Comparison of ENCODE assay signal across 9 mouse cellular contexts in genomic region chr2:18032538-18032895, GRCm38 (mm10). TPM values are rescaled to one million over a fixed set of nuclear protein-coding genes. Genes with fewer than 3 reads are reported as not detected.
DNase-seq lines count a peak whose midpoint lies in the region; ATAC-seq lines count a peak whose summit lies in the region.
"Had no signal": no experiment of that assay in that cellular context is flagged by ENCODE, and none has a peak within 500 bp of the region (broad histone marks: within the 10 kb centered on the region; RNA-seq: fewer than 3 reads in every experiment).

No protein-coding gene starts in this region.

- no peaks in the 10 kb centered on the region for H3K27me3 ChIP-seq in hindbrain, embryonic 10.5 days (ENCODE audit: insufficient read depth, poor library complexity, severe bottlenecking)
- H3K27me3 ChIP-seq in hindbrain, embryonic 16.5 days (replicated peaks; ENCODE audit: control insufficient read depth, insufficient read depth, low read length), result no peaks in the 10 kb centered on the region
- H3K27me3 ChIP-seq in forebrain, embryonic 10.5 days (ENCODE audit: poor library complexity, severe bottlenecking), result no peaks in the 10 kb centered on the region
- H3K27me3 ChIP-seq in midbrain, embryonic 14.5 days (ENCODE audit: control insufficient read depth, insufficient read depth, low read length), result no peaks in the 10 kb centered on the region
- H3K27me3 ChIP-seq: limb, embryonic 13.5 days had no signal

- H3K9me3 ChIP-seq in hindbrain, embryonic 10.5 days, result no peaks in the 10 kb centered on the region
- no peaks in the 10 kb centered on the region for H3K9me3 ChIP-seq in hindbrain, embryonic 16.5 days (ENCODE audit: control insufficient read depth, low read length)
- no peaks in the 10 kb centered on the region for H3K9me3 ChIP-seq in forebrain, embryonic 10.5 days
- H3K9me3 ChIP-seq in midbrain, embryonic 14.5 days (ENCODE audit: control insufficient read depth, low read length), result no peaks in the 10 kb centered on the region
- H3K9me3 ChIP-seq: limb, embryonic 13.5 days had no signal

- no peaks in the 10 kb centered on the region for H3K36me3 ChIP-seq in hindbrain, embryonic 10.5 days
- no peaks in the 10 kb centered on the region for H3K36me3 ChIP-seq in hindbrain, embryonic 16.5 days (ENCODE audit: control insufficient read depth, insufficient read depth, low read length)
- no peaks in the 10 kb centered on the region for H3K36me3 ChIP-seq in forebrain, embryonic 10.5 days (replicated peaks)
- H3K36me3 ChIP-seq in midbrain, embryonic 14.5 days (ENCODE audit: control insufficient read depth, insufficient read depth, low read length), result no peaks in the 10 kb centered on the region
- H3K36me3 ChIP-seq: limb, embryonic 13.5 days had no signal

- H3K4me2 ChIP-seq in hindbrain, embryonic 16.5 days (ENCODE audit: low read length), result no peak overlapping the region; the same call in 1 of the 2 replicates
- H3K4me2 ChIP-seq in midbrain, embryonic 14.5 days (ENCODE audit: low read length), result peak overlapping the region; percentile 78

- 24% methylated on average over 5 of the region's 5 CpGs for WGBS in hindbrain, embryonic 10.5 days
- WGBS in hindbrain, embryonic 16.5 days, result 65% methylated on average over 5 of the region's 5 CpGs
- 18% methylated on average over 5 of the region's 5 CpGs for WGBS in forebrain, embryonic 10.5 days
- WGBS in midbrain, embryonic 14.5 days, result 23% methylated on average over 5 of the region's 5 CpGs

- H3K4me3 ChIP-seq in hindbrain, embryonic 10.5 days, result peak overlapping the region; percentile 81
- H3K4me3 ChIP-seq in hindbrain, embryonic 16.5 days (ENCODE audit: low read length), result no peak overlapping the region
- peak overlapping the region; percentile 80 for H3K4me3 ChIP-seq in forebrain, embryonic 10.5 days
- H3K4me3 ChIP-seq in midbrain, embryonic 14.5 days (replicated peaks; ENCODE audit: low read depth, low read length), result no peak overlapping the region

- ATAC-seq in hindbrain, embryonic 16.5 days, result no peak
- no peak for ATAC-seq in midbrain, embryonic 14.5 days (ENCODE audit: low FRiP score, low TSS enrichment)
- ATAC-seq in inflammation-experienced regulatory T-cells, adult 6 months, result no peak

- peaks cover 76% of the 10 kb centered on the region for H3K4me1 ChIP-seq in hindbrain, embryonic 10.5 days (replicated peaks)
- H3K4me1 ChIP-seq in hindbrain, embryonic 16.5 days (ENCODE audit: control insufficient read depth, insufficient read depth, low read depth, low read length), result peaks cover 11% of the 10 kb centered on the region
- H3K4me1 ChIP-seq in forebrain, embryonic 10.5 days, result peaks cover 93% of the 10 kb centered on the region
- peaks cover 52% of the 10 kb centered on the region for H3K4me1 ChIP-seq in midbrain, embryonic 14.5 days (ENCODE audit: control insufficient read depth, insufficient read depth, low read length)

- no peak for DNase-seq in hindbrain, embryonic 10.5 days (ENCODE audit: low spot score)
- no peak for DNase-seq in forebrain, embryonic 10.5 days (ENCODE audit: extremely low spot score, low spot score)
- DNase-seq in kidney, adult 18-20 months, result peak; percentile 68
- DNase-seq in midbrain, embryonic 14.5 days, result peak; percentile 56
- DNase-seq in urinary bladder, postnatal 4 days (ENCODE audit: low spot score in 2 of 2), result no peak
- DNase-seq in urinary bladder, postnatal 25 days (ENCODE audit: low spot score), result no peak

- peak overlapping the region; percentile 100 for H3K27ac ChIP-seq in hindbrain, embryonic 10.5 days
- no peak overlapping the region for H3K27ac ChIP-seq in hindbrain, embryonic 16.5 days (ENCODE audit: low read depth, low read length)
- peak overlapping the region; percentile 100 for H3K27ac ChIP-seq in forebrain, embryonic 10.5 days
- H3K27ac ChIP-seq in midbrain, embryonic 14.5 days (replicated peaks; ENCODE audit: low read depth, low read length), result no peak overlapping the region

- H3K9ac ChIP-seq in hindbrain, embryonic 16.5 days (ENCODE audit: low read depth, low read length), result no peak overlapping the region
- H3K9ac ChIP-seq in midbrain, embryonic 14.5 days (replicated peaks; ENCODE audit: low read length), result peak overlapping the region; percentile 10; the same call in 1 of the 2 replicates

RNA-seq across cellular contexts. Expression of gene A930004D18Rik, which starts 5.0 kb away (rescaled TPM):
- polyA plus RNA-seq in hindbrain, embryonic 10.5 days (2016; fragmentation: Nextera tagmentation; extraction: Ambion mirVana), result 17.5 and 22.5 TPM in 2 replicates
- polyA plus RNA-seq in hindbrain, embryonic 16.5 days (2015; fragmentation: Nextera tagmentation; extraction: Ambion mirVana), result 6.1 and 8.2 TPM in 2 replicates
- 13.8 and 17.9 TPM in 2 replicates for polyA plus RNA-seq in forebrain, embryonic 10.5 days (2016; fragmentation: Nextera tagmentation; extraction: Ambion mirVana)
- polyA plus RNA-seq in midbrain, embryonic 14.5 days (2014; fragmentation: Nextera tagmentation; extraction: Ambion mirVana), result 7.9 and 9.2 TPM in 2 replicates
- polyA plus RNA-seq in inflammation-experienced regulatory T-cells, adult 6 months (2017; shearing (Covaris generic)), result 1 to 10 TPM in 2 of 3 experiments, under 1 TPM in 1; 0.17 to 4.6 (median 2.0) TPM

RNA-seq across cellular contexts. Expression of gene Skida1, which starts 16.3 kb away (rescaled TPM):
- 19.3 and 21.9 TPM in 2 replicates for polyA plus RNA-seq in hindbrain, embryonic 10.5 days (2016; fragmentation: Nextera tagmentation; extraction: Ambion mirVana)
- polyA plus RNA-seq in hindbrain, embryonic 16.5 days (2015; fragmentation: Nextera tagmentation; extraction: Ambion mirVana), result 4.4 and 5.8 TPM in 2 replicates
- 16.0 and 17.2 TPM in 2 replicates for polyA plus RNA-seq in forebrain, embryonic 10.5 days (2016; fragmentation: Nextera tagmentation; extraction: Ambion mirVana)
- 9.1 and 9.4 TPM in 2 replicates for polyA plus RNA-seq in midbrain, embryonic 14.5 days (2014; fragmentation: Nextera tagmentation; extraction: Ambion mirVana)
- 1 to 10 TPM in 1 of 3 experiments, under 1 TPM in 2; 0.37 to 1.0 (median 0.83) TPM for polyA plus RNA-seq in inflammation-experienced regulatory T-cells, adult 6 months (2017; shearing (Covaris generic))

RNA-seq across cellular contexts. Expression of gene Mllt10, which starts 22.5 kb away (rescaled TPM):
- 65.0 and 66.0 TPM in 2 replicates for polyA plus RNA-seq in hindbrain, embryonic 10.5 days (2016; fragmentation: Nextera tagmentation; extraction: Ambion mirVana)
- polyA plus RNA-seq in hindbrain, embryonic 16.5 days (2015; fragmentation: Nextera tagmentation; extraction: Ambion mirVana), result 37.5 and 42.9 TPM in 2 replicates
- 65.0 and 68.0 TPM in 2 replicates for polyA plus RNA-seq in forebrain, embryonic 10.5 days (2016; fragmentation: Nextera tagmentation; extraction: Ambion mirVana)
- polyA plus RNA-seq in midbrain, embryonic 14.5 days (2014; fragmentation: Nextera tagmentation; extraction: Ambion mirVana), result 33.5 and 40.1 TPM in 2 replicates
- 10 to 100 TPM; 26.7 to 44.6 (median 37.8) TPM for polyA plus RNA-seq in inflammation-experienced regulatory T-cells, adult 6 months (2017; shearing (Covaris generic))

RNA-seq across cellular contexts. Expression of gene H2al2a, which starts 35.8 kb away (rescaled TPM):
- not detected in 2 replicates for polyA plus RNA-seq in hindbrain, embryonic 10.5 days (2016; fragmentation: Nextera tagmentation; extraction: Ambion mirVana)
- polyA plus RNA-seq in hindbrain, embryonic 16.5 days (2015; fragmentation: Nextera tagmentation; extraction: Ambion mirVana), result not detected in 2 replicates
- not detected in 2 replicates for polyA plus RNA-seq in forebrain, embryonic 10.5 days (2016; fragmentation: Nextera tagmentation; extraction: Ambion mirVana)
- not detected in 2 replicates for polyA plus RNA-seq in midbrain, embryonic 14.5 days (2014; fragmentation: Nextera tagmentation; extraction: Ambion mirVana)
- not detected for polyA plus RNA-seq in inflammation-experienced regulatory T-cells, adult 6 months (2017; shearing (Covaris generic))
- polyA plus RNA-seq: limb, embryonic 13.5 days had no signal

Comparison
In these comparisons a context has a peak if more than half of its experiments do, and no peak if none do; other contexts are left out.
1. H3K27ac ChIP-seq: peak in hindbrain, embryonic 10.5 days (single experiment) and forebrain, embryonic 10.5 days (single experiment); none in hindbrain, embryonic 16.5 days (single experiment) and midbrain, embryonic 14.5 days (single experiment).
2. H3K4me3 ChIP-seq: peak in hindbrain, embryonic 10.5 days (single experiment) and forebrain, embryonic 10.5 days (single experiment); none in hindbrain, embryonic 16.5 days (single experiment) and midbrain, embryonic 14.5 days (single experiment).
3. DNase-seq: peak in kidney, adult 18-20 months (single experiment) and midbrain, embryonic 14.5 days (single experiment); none in hindbrain, embryonic 10.5 days (single experiment), forebrain, embryonic 10.5 days (single experiment), urinary bladder, postnatal 4 days (0 of 2) and urinary bladder, postnatal 25 days (single experiment).